Mouse (Mus musculus) heart, embryonic 11.5 days (tissue): ENCODE results near the gene Ints2. TPM values are rescaled to one million over a fixed set of nuclear protein-coding genes. Genes with fewer than 3 reads are reported as not detected.
"Not testable (repeated sequence)": the region's sequence is repeated elsewhere in the genome, so short reads cannot be mapped to it uniquely, and the experiment has no call there.

Experiments
- ATAC-seq: fragments of 200-750 bp; cut with Nextera tagmentation; replicated peaks from 2 replicates; pipeline ENCODE4 v1.8.0; 2017; ENCODE audit warnings: moderate library complexity; ENCODE audit not compliant: insufficient number of reproducible peaks, low FRiP score, low TSS enrichment
- H3K27ac ChIP-seq: fragments of 300-500 bp; sonication (generic); 2 replicates; pipeline ENCODE4 v1.5.1; 2014; ENCODE audit warnings: mild to moderate bottlenecking, low read depth, low read length
- H3K27me3 ChIP-seq: fragments of 300-500 bp; sonication (generic); 2 replicates; pipeline ENCODE4 v1.6.1; 2014; ENCODE audit warnings: mild to moderate bottlenecking, low read length, mixed read lengths; ENCODE audit not compliant: control insufficient read depth, insufficient read depth
- H3K36me3 ChIP-seq: fragments of 300-500 bp; sonication (generic); 2 replicates; pipeline ENCODE4 v1.6.1; 2014; ENCODE audit warnings: mild to moderate bottlenecking, low read length, moderate library complexity, mixed read lengths; ENCODE audit not compliant: control insufficient read depth, insufficient read depth
- H3K4me1 ChIP-seq: fragments of 300-500 bp; sonication (generic); 2 replicates; pipeline ENCODE4 v1.6.1; 2014; ENCODE audit warnings: low read length; ENCODE audit not compliant: control insufficient read depth, insufficient read depth
- H3K4me2 ChIP-seq: fragments of 300-500 bp; sonication (generic); 2 replicates; pipeline ENCODE4 v1.6.1; 2014; ENCODE audit warnings: mild to moderate bottlenecking, moderate library complexity
- H3K4me3 ChIP-seq: fragments of 300-500 bp; sonication (generic); 2 replicates; pipeline ENCODE4 v1.5.1; 2014; ENCODE audit warnings: low read depth, low read length
- H3K9ac ChIP-seq: fragments of 300-500 bp; sonication (generic); 2 replicates; pipeline ENCODE4 v1.6.1; 2014; ENCODE audit warnings: mild to moderate bottlenecking, low read depth, low read length, moderate library complexity
- H3K9me3 ChIP-seq: fragments of 300-500 bp; sonication (generic); replicated peaks from 2 replicates; pipeline ENCODE4 v1.6.1; 2016; ENCODE audit warnings: low read length; ENCODE audit not compliant: control insufficient read depth
- whole genome bisulfite sequencing: fragments of 180-500 bp; shearing (Covaris S2); extraction: QIAGEN DNeasy Blood & Tissue Kit; methylation state at CpG from one replicate; pipeline ENCODE4 v1.1.7; 2014; ENCODE audit not compliant: insufficient replicate concordance; 5-methylcytosine and 5-hydroxymethylcytosine counted together
- polyA plus RNA-seq: library from polyadenylated mRNA; unstranded; fragments of >200 nt; fragmentation: Nextera tagmentation; extraction: Ambion mirVana; gene quantifications from 2 replicates; pipeline ENCODE4 v1.2.1, GENCODE M21; 2014

Ints2 gene
- polyA plus RNA-seq: 21.0 and 22.2 TPM in 2 replicates

DNA sequence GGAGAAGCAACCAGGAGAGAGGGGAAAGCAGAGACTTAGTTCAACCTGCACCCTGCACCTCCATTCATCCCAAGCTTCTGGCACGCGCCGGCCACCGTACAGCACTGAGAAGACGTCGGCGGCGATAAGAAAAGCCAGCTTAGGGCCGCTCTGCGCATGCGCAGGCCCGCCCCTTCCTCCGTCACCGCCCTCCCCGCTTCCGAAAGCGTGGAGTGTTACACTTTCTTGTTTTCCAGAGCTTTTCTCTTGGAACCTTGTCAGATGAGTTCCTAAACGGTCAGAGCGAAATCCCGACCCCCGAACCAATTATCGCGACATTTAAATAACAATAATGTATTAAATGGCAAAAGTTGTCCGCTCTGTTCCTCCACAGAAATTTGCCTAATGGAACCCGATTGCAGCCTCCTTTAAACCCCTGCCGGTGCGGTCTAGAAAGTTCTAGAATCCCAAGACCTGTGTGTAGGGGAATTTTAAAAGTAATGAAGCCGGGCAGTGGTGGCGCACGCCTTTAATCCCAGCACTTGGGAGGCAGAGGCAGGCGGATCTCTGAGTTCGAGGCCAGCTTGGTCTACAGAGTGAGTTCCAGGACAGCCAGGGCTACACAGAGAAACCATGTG, at the start of gene Ints2:
Gene Ints2, minus strand, starts transcription at position 116 of the 617 bp plus-strand sequence.
- Histone ChIP-seq H3K4me2 (peak within 1 kb of the TSS; percentile 87), H3K27ac (peak within 1 kb of the TSS; percentile 70), H3K36me3 (no peaks in the 10 kb centered on the region), H3K9me3 (no peaks in the 10 kb centered on the region), H3K9ac (peak within 1 kb of the TSS; percentile 96), H3K4me1 (peaks cover 10% of the 10 kb centered on the region), H3K4me3 (peak within 1 kb of the TSS; percentile 80), H3K27me3 (no peaks in the 10 kb centered on the region)
- WGBS: 7% methylated on average over 32 of the region's 32 CpGs
- ATAC-seq: peak; percentile 80

DNA sequence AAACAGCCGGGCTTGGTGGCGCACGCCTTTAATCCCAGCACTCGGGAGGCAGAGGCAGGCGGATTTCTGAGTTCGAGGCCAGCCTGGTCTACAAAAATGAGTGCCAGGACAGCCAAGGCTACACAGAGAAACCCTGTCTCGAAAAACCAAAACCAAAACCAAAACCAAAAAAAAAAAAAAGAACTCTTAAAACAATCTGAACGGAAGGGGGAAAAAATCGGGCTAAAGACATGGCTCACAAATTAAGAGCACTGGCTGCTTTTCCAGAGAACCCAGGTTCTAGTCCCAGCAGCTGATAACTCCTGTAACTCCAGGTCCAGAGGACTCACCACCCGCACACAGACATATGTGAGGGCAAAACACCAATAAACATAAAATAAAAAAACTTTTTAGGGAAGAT, 34.8 kb upstream of the Ints2 start:
- H3K27me3 ChIP-seq, H3K9ac ChIP-seq, ATAC-seq, H3K4me3 ChIP-seq, H3K9me3 ChIP-seq, H3K4me1 ChIP-seq, H3K4me2 ChIP-seq, H3K36me3 ChIP-seq, H3K27ac ChIP-seq: not testable (repeated sequence)
- 91% methylated on average over 10 of the region's 10 CpGs for WGBS

DNA sequence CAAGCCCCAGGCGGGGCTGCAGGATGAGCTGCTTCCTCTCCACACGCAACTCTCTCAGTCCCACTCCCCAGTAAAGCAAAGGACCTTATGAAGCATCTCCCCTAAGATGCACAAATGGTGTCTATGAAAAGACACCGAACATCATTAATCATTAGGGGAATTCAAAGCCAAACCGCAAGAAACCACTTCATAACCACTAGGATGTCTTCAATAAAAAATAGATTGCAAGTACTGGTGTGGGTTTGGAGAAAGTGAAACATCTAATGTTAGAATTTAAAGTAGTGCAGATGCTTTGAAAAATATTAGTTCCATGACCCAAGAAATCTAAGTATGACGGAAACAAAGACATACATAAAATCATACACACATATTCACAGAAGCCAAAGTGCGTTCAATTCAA, 34.3 kb upstream of the Ints2 start:
- Histone ChIP-seq H3K27ac (no peak overlapping the region), H3K9me3 (no peaks in the 10 kb centered on the region), H3K27me3 (no peaks in the 10 kb centered on the region), H3K4me3 (no peak overlapping the region), H3K4me1 (no peaks in the 10 kb centered on the region), H3K36me3 (peaks cover 5% of the 10 kb centered on the region; the same call in 1 of the 2 replicates), H3K9ac (no peak overlapping the region), H3K4me2 (no peak overlapping the region)
- ATAC-seq: no peak
- WGBS: 92% methylated on average over 6 of the region's 6 CpGs

DNA sequence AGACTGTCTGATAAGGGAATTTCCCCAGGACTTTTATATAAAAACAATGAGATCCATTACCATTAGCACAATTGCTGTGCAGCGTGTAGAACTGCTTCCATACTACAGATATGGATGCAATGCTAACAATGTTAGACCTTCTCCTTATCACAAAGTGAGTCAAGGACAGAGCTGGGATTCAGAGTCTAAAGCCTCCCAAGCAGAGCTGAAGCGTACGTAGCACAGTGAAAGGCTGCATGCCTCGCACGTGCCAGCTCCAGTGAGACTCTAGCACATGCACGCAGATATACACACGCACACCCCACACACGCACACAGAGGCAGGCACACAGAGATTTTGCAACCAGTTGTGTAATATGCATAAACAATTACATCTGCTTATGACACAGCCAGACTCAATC, 28.4 kb upstream of the Ints2 start:
- peaks cover 23% of the 10 kb centered on the region; the same call in 1 of the 2 replicates for H3K36me3 ChIP-seq
- no peak overlapping the region for H3K4me3 ChIP-seq
- H3K9ac ChIP-seq: no peak overlapping the region
- peak; percentile 80 for ATAC-seq
- 43% methylated on average over 8 of the region's 8 CpGs for WGBS
- peaks cover 4% of the 10 kb centered on the region; the same call in 1 of the 2 replicates for H3K4me1 ChIP-seq
- peak overlapping the region; percentile 73 for H3K27ac ChIP-seq
- no peaks in the 10 kb centered on the region for H3K9me3 ChIP-seq
- H3K4me2 ChIP-seq: peak overlapping the region; percentile 20; the same call in 1 of the 2 replicates
- no peaks in the 10 kb centered on the region for H3K27me3 ChIP-seq

DNA sequence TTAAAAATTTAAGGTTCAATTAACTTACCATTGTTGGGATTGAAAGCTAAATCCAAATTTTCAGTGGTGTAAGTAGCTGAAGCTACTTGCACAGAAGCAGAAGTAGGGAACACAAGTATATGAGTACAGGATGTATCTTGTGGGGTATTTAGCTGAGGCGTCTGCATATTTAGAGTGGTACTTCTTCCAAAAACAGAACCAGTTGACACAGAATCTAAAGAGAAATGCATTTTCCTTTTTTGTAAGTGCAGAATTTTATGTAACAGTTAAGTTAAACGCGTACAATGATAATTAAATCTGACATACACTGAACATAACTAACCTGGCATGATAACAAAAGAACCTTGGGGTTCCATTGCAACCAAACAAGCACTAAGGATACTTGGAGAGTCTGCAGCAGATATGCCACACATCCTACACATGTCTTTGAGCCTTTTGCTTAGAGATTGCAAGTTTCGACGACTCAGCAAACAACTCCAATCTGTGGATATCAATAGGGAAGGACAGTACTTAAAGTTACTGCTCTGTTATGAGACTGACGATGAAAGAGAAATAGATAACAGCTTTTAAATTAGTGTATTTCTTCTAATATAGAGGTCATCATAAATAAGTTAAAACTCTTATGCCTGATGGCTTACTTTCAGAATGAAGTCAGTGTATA, 21.2 kb upstream of the Ints2 start:
- H3K4me3 ChIP-seq: no peak overlapping the region
- no peaks in the 10 kb centered on the region for H3K9me3 ChIP-seq
- WGBS: 91% methylated on average over 6 of the region's 6 CpGs
- no peak overlapping the region for H3K9ac ChIP-seq
- no peak overlapping the region for H3K27ac ChIP-seq
- H3K36me3 ChIP-seq: peaks cover 22% of the 10 kb centered on the region; the same call in 1 of the 2 replicates
- no peaks in the 10 kb centered on the region for H3K4me1 ChIP-seq
- H3K27me3 ChIP-seq: no peaks in the 10 kb centered on the region
- no peak for ATAC-seq
- H3K4me2 ChIP-seq: no peak overlapping the region

DNA sequence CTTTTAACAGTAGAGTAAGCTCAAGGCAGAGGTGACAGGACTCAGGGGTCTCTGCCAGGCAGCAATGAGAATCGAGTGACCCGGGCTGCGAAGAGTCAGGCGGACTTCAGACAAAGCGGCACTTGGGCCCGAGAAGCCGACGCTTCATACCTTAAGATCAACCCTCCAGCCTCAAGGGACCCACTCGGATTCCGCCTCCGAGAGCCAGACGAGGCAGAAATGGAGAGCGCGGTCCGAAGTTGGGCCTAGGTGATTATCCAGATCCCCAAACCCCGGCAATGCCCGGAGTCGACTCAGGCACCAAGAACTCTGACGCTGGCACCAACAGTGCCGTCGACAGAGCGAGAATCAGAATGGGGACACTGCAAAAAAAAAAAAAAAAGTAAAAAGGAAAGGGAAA, 321 bp downstream of the Ints2 start:
- no peaks in the 10 kb centered on the region for H3K27me3 ChIP-seq
- H3K4me3 ChIP-seq: peak overlapping the region; percentile 80
- peak overlapping the region; percentile 87 for H3K4me2 ChIP-seq
- H3K9me3 ChIP-seq: no peaks in the 10 kb centered on the region
- peaks cover 10% of the 10 kb centered on the region for H3K4me1 ChIP-seq
- H3K36me3 ChIP-seq: no peaks in the 10 kb centered on the region; the same call in 1 of the 2 replicates
- peak overlapping the region; percentile 70 for H3K27ac ChIP-seq
- no peak; the same call in 1 of the 2 replicates for ATAC-seq
- under 1% methylated on average over 22 of the region's 22 CpGs for WGBS
- peak overlapping the region; percentile 96 for H3K9ac ChIP-seq

DNA sequence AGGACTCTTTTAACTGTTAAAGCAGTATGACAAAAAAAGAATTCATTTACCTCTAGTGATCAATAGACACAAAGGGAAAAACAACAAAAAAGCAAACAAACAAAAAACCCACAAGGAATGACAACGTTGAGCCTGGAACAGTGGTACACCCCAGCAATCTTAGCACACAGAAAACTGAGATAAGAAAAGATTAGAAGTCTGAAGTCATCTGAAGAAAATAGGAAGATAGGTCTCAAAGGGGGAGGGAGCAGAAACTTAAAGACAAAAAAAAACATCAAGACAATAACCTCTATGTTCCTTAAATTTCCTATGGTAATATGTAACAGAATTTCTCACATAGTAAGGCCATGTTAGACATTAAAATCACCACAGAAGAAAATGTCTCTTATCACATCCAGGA, 4.0 kb downstream of the Ints2 start:
- Histone ChIP-seq H3K9me3 (no peaks in the 10 kb centered on the region), H3K36me3 (peaks cover 11% of the 10 kb centered on the region), H3K9ac (no peak overlapping the region), H3K4me3 (no peak overlapping the region), H3K4me2 (no peak overlapping the region), H3K4me1 (peaks cover 10% of the 10 kb centered on the region), H3K27ac (no peak overlapping the region), H3K27me3 (no peaks in the 10 kb centered on the region)
- ATAC-seq: no peak
- 50% methylated on average over 1 of the region's 1 CpGs for WGBS

DNA sequence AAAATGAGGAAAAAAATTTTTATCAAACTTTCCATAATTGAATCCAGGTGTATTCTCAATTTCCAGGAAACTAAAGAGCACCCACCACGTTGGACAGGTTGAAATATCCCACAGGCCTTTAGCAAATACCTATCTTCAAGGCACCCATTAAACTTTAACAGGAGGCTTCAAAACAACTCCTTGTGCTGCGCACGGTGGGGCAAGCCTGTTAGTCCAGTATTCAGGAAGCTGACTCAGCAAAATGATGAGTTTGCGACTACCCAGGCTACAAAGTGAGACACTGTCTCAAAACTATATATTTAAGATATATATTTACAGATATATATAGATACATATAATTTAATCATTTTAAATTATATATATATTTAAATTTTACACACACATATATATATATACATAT, 24.9 kb downstream of the Ints2 start:
- Histone ChIP-seq H3K36me3 (peaks cover 26% of the 10 kb centered on the region), H3K27me3 (no peaks in the 10 kb centered on the region), H3K4me3 (no peak overlapping the region), H3K4me2 (no peak overlapping the region), H3K27ac (no peak overlapping the region), H3K4me1 (no peaks in the 10 kb centered on the region), H3K9ac (no peak overlapping the region), H3K9me3 (no peaks in the 10 kb centered on the region)
- 90% methylated on average over 4 of the region's 4 CpGs for WGBS
- no peak for ATAC-seq
